Mouse (Mus musculus): ENCODE measurements at regions not wholly inside any gene's neighbourhood (a gene's known extent, or its start where the extent isn't known, plus 50 kb on each side); places are given as distances from the start of the nearest gene placed in this dataset.

DNA sequence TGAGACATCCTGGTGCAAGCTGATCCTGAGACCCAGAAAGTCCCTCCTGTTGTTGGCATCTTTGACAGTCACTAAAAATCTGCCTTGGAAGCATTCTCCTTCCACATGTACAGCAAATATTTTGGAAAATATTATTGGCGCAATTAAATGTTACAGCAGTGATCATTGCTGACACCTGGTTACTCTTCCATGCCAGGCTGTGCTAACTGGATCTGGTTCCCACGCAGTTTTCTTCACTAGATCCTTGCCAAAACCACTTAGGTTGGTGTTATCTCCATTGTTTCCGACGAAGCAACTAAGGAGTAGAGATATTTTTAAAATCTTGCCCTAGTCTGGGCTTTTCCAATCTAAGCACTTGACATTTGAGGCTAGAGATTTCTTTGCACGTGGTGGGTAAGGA, 321.8 kb upstream of the G2e3 start:
- no peak for DNase-seq (ENCODE audit: low read depth, low spot score)
- Histone ChIP-seq H3K4me1 (ENCODE audit: control insufficient read depth in 1 of 2, insufficient read depth in 2 of 2, low read length in 2 of 2) (no peaks in the 10 kb centered on the region), H3K4me3 (ENCODE audit: control insufficient read depth in 1 of 2, insufficient read depth in 1 of 2, low read depth in 2 of 2, low read length in 2 of 2) (no peak overlapping the region), H3K9ac (ENCODE audit: control insufficient read depth, low read depth, low read length, poor library complexity, severe bottlenecking) (no peak overlapping the region), H3K79me2 (ENCODE audit: control insufficient read depth, insufficient read depth, low read length, poor library complexity) (no peaks in the 10 kb centered on the region), H3K9me3 (replicated peaks; ENCODE audit: insufficient read depth, low read length) (no peaks in the 10 kb centered on the region), H3K36me3 (ENCODE audit: control insufficient read depth in 1 of 2, insufficient read depth in 2 of 2, low read length in 2 of 2) (no peaks in the 10 kb centered on the region), H3K27ac (ENCODE audit: control insufficient read depth, low read depth, low read length) (no peak overlapping the region), H3K27me3 (ENCODE audit: control insufficient read depth in 1 of 2, insufficient read depth in 2 of 2, low read length in 2 of 2) (0 out of 4 replicates have a peak, but pooled peaks cover 0 to 2% of the 10 kb centered on the region in 2 experiments)
- no peak for TF ChIP-seq MYC (IDR thresholded peaks at IDR 0.05; ENCODE audit: low read depth, low read length)
- TF ChIP-seq USF1 (IDR thresholded peaks at IDR 0.05; ENCODE audit: low read depth, low read length) = no peak
- TF ChIP-seq MXI1 (IDR thresholded peaks at IDR 0.05; ENCODE audit: low read depth, low read length) = no peak
- TF ChIP-seq ZNF384 (IDR thresholded peaks at IDR 0.05; ENCODE audit: low read depth, low read length) = no peak
- no peak for TF ChIP-seq ZC3H11A (IDR thresholded peaks at IDR 0.05; ENCODE audit: low read depth, low read length)
- no peak for TF ChIP-seq SIN3A (IDR thresholded peaks at IDR 0.05; ENCODE audit: low read length)
- no peak for TF ChIP-seq RAD21 (IDR thresholded peaks at IDR 0.05; ENCODE audit: low read depth, low read length)
- no peak for TF ChIP-seq SMC3 (IDR thresholded peaks at IDR 0.05; ENCODE audit: low read depth, low read length)

DNA sequence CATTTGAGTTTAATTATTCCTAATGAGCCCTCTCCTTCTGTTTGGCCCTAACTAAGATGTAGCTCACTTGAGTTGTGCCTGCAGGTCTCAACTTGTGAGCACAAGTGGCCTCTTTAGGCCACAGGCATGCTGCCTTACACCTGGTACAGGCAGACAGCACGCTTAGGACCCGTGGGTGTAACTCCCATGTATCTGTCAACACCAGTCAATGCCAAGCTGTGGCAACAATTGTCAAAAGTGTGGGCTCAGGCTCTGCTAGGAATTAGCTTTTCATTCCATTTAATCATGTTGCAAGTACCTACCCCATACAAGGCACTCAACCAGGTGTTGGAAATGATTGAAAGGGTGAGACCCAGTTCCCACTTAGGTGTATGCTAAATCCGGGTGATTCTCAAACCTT, 322.3 kb upstream of the G2e3 start:
- no peaks in the 10 kb centered on the region for H3K9me3 ChIP-seq (replicated peaks; ENCODE audit: insufficient read depth, low read length)
- 0 out of 4 replicates have a peak, but pooled peaks cover 0 to 2% of the 10 kb centered on the region in 2 experiments for H3K27me3 ChIP-seq (ENCODE audit: control insufficient read depth in 1 of 2, insufficient read depth in 2 of 2, low read length in 2 of 2)
- no peak for TF ChIP-seq EP300 (IDR thresholded peaks at IDR 0.05; ENCODE audit: low read depth in 1 of 2, low read length in 2 of 2)
- TF ChIP-seq USF2 (IDR thresholded peaks at IDR 0.05; ENCODE audit: borderline replicate concordance in 1 of 2, insufficient read depth in 1 of 2, low read depth in 1 of 2, low read length in 2 of 2) = no peak
- no peak for TF ChIP-seq GABPA (IDR thresholded peaks at IDR 0.05; ENCODE audit: low read depth, low read length)
- no peak for TF ChIP-seq ZNF384 (IDR thresholded peaks at IDR 0.05; ENCODE audit: low read depth, low read length)
- TF ChIP-seq USF1 (IDR thresholded peaks at IDR 0.05; ENCODE audit: low read depth, low read length) = no peak
- no peak for TF ChIP-seq CHD1 (IDR thresholded peaks at IDR 0.05; ENCODE audit: low read depth, low read length)
- no peak for TF ChIP-seq CHD2 (IDR thresholded peaks at IDR 0.05; ENCODE audit: low read length)
- no peak for TF ChIP-seq GATA1 (IDR thresholded peaks at IDR 0.05; ENCODE audit: low read depth, low read length)
- TF ChIP-seq MYC (IDR thresholded peaks at IDR 0.05; ENCODE audit: low read depth, low read length) = no peak
- no peak for TF ChIP-seq TCF12 (IDR thresholded peaks at IDR 0.05; ENCODE audit: low read depth, low read length)
- no peak for TF ChIP-seq MXI1 (IDR thresholded peaks at IDR 0.05; ENCODE audit: low read depth, low read length)
- TF ChIP-seq ETS1 (IDR thresholded peaks at IDR 0.05; ENCODE audit: low read depth, low read length) = no peak
- TF ChIP-seq ZC3H11A (IDR thresholded peaks at IDR 0.05; ENCODE audit: low read depth, low read length) = no peak
- no peak for TF ChIP-seq MEF2A (IDR thresholded peaks at IDR 0.05; ENCODE audit: extremely low read depth, insufficient replicate concordance, low read depth, low read length, poor library complexity, severe bottlenecking)
- TF ChIP-seq MAZ (IDR thresholded peaks at IDR 0.05; ENCODE audit: low read depth, low read length) = no peak
- no peak for TF ChIP-seq KAT2A (conservative IDR thresholded peaks at IDR 0.05; ENCODE audit: low read depth, low read length)
- no peak overlapping the region for H3K27ac ChIP-seq (ENCODE audit: control insufficient read depth, low read depth, low read length)
- no peaks in the 10 kb centered on the region for H3K4me1 ChIP-seq (ENCODE audit: control insufficient read depth in 1 of 2, insufficient read depth in 2 of 2, low read length in 2 of 2)
- H3K4me3 ChIP-seq (ENCODE audit: control insufficient read depth in 1 of 2, insufficient read depth in 1 of 2, low read depth in 2 of 2, low read length in 2 of 2) = no peak overlapping the region
- H3K79me2 ChIP-seq (ENCODE audit: control insufficient read depth, insufficient read depth, low read length, poor library complexity) = no peaks in the 10 kb centered on the region
- DNase-seq (ENCODE audit: low read depth, low spot score) = no peak
- no peak overlapping the region for H3K9ac ChIP-seq (ENCODE audit: control insufficient read depth, low read depth, low read length, poor library complexity, severe bottlenecking)
- H3K36me3 ChIP-seq (ENCODE audit: control insufficient read depth in 1 of 2, insufficient read depth in 2 of 2, low read length in 2 of 2) = no peaks in the 10 kb centered on the region

Data from MEL (cell line).